Mouse (Mus musculus) embryonic facial prominence, embryonic 13.5 days (tissue): Measurements from ENCODE around the gene St6galnac1. TPM values are rescaled to one million over a fixed set of nuclear protein-coding genes. Genes with fewer than 3 reads are reported as not detected.
"Not testable (repeated sequence)": the region's sequence is repeated elsewhere in the genome, so short reads cannot be mapped to it uniquely, and the experiment has no call there.

Source experiments
- ATAC-seq: fragments of 200-750 bp; cut with Nextera tagmentation; 2 replicates; pipeline ENCODE4 v1.8.0; 2017; ENCODE audit warnings: low read depth; ENCODE audit not compliant: insufficient number of reproducible peaks, insufficient read depth, low FRiP score, low TSS enrichment
- H3K27ac ChIP-seq: fragments of 300-500 bp; sonication (generic); 2 replicates; pipeline ENCODE4 v1.5.1; 2015; ENCODE audit warnings: moderate library complexity, mild to moderate bottlenecking, inconsistent platforms
- H3K27me3 ChIP-seq: fragments of 300-500 bp; sonication (generic); 2 replicates; pipeline ENCODE4 v1.6.1; 2015; ENCODE audit warnings: mild to moderate bottlenecking, inconsistent platforms
- H3K36me3 ChIP-seq: fragments of 300-500 bp; sonication (generic); 2 replicates; pipeline ENCODE4 v1.6.1; 2015; ENCODE audit warnings: mild to moderate bottlenecking, inconsistent platforms
- H3K4me1 ChIP-seq: fragments of 300-500 bp; sonication (generic); 2 replicates; pipeline ENCODE4 v1.6.1; 2015; ENCODE audit warnings: inconsistent platforms
- H3K4me2 ChIP-seq: fragments of 300-500 bp; sonication (generic); 2 replicates; pipeline ENCODE4 v1.6.1; 2015; ENCODE audit warnings: moderate library complexity, mild to moderate bottlenecking, inconsistent platforms
- H3K4me3 ChIP-seq: fragments of 300-500 bp; sonication (generic); 2 replicates; pipeline ENCODE4 v1.5.1; 2015; ENCODE audit warnings: mild to moderate bottlenecking, inconsistent platforms
- H3K9ac ChIP-seq: fragments of 300-500 bp; sonication (generic); 2 replicates; pipeline ENCODE4 v1.6.1; 2015; ENCODE audit warnings: mild to moderate bottlenecking, inconsistent platforms
- H3K9me3 ChIP-seq: fragments of 300-500 bp; sonication (generic); 2 replicates; pipeline ENCODE4 v1.6.1; 2016; ENCODE audit warnings: inconsistent platforms
- WGBS: fragments of 180-500 bp; shearing (Covaris S2); methylation state at CpG from one replicate; pipeline ENCODE4 v1.1.7; 2015; ENCODE audit warnings: mixed read lengths; 5-methylcytosine and 5-hydroxymethylcytosine counted together
- polyA plus RNA-seq: library from polyadenylated mRNA; unstranded; fragments of >200 nt; fragmentation: Nextera tagmentation; extraction: Ambion mirVana; gene quantifications from 2 replicates; pipeline ENCODE4 v1.2.1, GENCODE M21; 2015

Gene St6galnac1
- polyA plus RNA-seq, 1 experiment from 2014 or later, result not detected

DNA sequence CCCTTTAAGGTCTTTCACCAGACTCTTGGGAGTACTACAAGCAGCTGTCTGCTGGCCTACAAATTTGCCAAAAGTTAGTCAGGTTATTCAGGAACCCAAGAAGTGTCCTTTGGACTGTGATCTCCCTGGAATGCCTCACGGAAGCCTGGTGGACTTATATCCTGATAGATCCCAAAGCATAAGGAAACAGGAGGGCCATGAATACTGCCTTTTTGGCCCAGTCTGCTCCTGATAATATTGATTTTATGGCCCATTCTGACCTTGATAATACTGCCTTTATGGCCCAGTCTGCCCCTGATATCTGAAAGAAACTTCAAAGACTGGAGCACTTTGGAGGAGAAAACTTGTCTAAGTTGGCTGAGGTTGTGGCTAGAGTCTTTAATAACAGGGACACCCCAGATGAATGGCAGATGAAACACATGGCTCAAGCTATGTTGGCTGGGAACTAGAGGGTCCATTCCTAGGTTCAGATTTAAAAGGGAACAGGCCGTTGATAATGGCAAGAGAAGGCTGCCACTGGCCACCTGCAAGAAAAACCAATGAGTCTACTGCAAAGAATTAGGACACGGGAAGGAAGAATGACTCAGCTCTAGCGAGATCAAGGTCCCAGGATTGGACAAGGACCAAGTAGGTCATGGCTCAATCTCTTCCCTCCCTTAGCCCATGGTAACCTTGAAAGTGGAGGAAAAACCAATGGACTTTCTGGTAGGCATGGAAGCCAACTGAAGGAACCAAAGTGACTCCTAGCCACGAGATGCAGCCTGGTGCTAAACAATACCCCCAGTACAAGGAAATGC is 21.4 kb downstream of the St6galnac1 start:
- Histone ChIP-seq H3K27me3 (no peaks in the 10 kb centered on the region), H3K4me2 (no peak overlapping the region), H3K4me3 (no peak overlapping the region), H3K27ac (no peak overlapping the region), H3K4me1 (no peaks in the 10 kb centered on the region), H3K9ac (no peak overlapping the region), H3K9me3 (no peaks in the 10 kb centered on the region), H3K36me3 (no peaks in the 10 kb centered on the region)
- 83% methylated on average over 5 of the region's 5 CpGs for WGBS
- ATAC-seq, result no peak

DNA sequence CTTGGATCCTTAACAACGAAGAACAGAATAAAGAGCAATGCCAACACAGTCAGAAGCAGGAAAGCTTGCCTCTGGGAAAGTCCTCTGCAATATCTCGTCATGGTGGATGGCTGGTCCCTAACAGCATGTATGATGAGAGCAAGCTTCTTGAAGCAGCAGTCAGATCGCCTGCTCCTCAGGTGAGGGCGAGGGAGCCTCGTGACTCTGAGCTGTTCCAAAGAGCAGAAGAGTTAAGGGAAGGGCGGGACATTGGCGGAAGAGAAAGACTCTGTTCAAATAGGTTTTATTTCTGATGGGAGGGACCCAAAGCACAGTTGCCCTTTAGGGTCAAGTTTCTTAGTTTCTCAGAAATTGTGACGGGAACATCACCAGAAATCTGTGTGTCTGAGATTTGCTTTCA is 25.6 kb downstream of the St6galnac1 start:
- no peak for ATAC-seq
- H3K9me3 ChIP-seq, result no peaks in the 10 kb centered on the region
- no peak overlapping the region for H3K4me3 ChIP-seq
- H3K27me3 ChIP-seq, result no peaks in the 10 kb centered on the region
- H3K36me3 ChIP-seq, result no peaks in the 10 kb centered on the region
- WGBS, result 75% methylated on average over 8 of the region's 8 CpGs
- H3K27ac ChIP-seq, result no peak overlapping the region
- no peak overlapping the region for H3K9ac ChIP-seq
- H3K4me1 ChIP-seq, result no peaks in the 10 kb centered on the region
- H3K4me2 ChIP-seq, result no peak overlapping the region

DNA sequence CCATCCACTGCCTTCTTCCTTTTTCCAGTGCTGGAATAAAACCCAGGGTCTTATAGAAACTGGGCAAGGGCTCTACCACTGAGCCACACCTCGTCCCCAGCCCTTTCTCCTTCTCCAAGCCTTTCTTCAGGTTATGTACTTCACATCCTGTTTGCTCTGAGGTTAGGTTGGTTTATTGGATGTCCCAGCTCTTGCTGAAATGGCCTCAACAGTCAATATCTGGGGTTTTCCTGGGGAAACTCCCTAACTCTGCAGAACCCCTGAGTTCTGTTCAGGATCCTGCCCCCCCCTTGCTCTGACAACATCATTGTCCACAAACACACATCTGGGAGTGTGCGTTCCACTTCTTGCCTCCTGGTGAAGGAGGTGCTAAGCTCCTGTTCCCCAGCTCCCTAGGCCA is 26.6 kb downstream of the St6galnac1 start:
- WGBS, result 72% methylated on average over 2 of the region's 2 CpGs
- not testable (repeated sequence) for H3K27ac ChIP-seq, H3K27me3 ChIP-seq, H3K4me3 ChIP-seq, H3K36me3 ChIP-seq, H3K9ac ChIP-seq, H3K4me2 ChIP-seq, H3K9me3 ChIP-seq, H3K4me1 ChIP-seq, ATAC-seq

DNA sequence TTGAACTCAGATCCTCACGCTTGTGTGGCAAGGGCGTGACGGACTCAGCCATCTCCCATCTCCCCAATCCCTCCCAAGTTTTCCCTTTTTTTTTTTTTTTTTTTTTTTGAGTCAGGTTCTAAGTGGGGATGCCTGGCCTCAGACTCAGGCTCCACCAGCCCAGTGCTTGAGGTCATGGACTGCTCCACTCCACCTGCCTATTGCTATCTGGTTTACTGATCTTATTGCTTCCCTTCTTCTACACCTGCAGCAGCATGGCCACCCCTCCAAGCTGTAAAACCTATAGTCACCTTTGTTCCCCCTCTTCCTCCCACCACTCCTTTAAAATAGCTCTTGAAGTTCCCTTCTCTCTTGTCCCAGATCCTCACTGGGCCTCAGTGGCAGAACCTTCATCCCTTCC is 28.5 kb downstream of the St6galnac1 start:
- H3K4me1 ChIP-seq, H3K4me3 ChIP-seq, ATAC-seq, H3K9ac ChIP-seq, H3K9me3 ChIP-seq, H3K36me3 ChIP-seq, H3K27me3 ChIP-seq, H3K27ac ChIP-seq, H3K4me2 ChIP-seq: not testable (repeated sequence)
- WGBS, result 92% methylated on average over 3 of the region's 3 CpGs

DNA sequence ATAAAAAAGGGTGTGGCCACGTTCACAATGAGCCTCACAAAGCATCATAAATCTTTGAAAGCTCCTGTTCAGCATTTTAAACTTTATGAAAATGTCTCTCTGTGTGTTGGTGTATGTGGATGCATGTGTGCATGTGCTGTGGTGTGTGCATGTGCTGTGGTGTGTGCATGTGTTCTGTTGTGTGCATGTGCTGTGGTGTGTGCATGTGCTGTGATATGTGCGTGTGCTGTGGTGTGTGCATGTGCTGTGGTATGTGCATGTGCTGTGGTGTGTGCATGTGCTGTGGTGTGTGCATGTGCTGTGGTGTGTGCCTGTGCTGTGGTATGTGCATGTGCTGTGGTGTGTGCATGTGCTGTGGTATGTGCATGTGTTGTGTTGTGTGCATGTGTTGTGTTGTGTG is 29.9 kb downstream of the St6galnac1 start:
- not testable (repeated sequence) for H3K27me3 ChIP-seq, H3K27ac ChIP-seq, H3K4me1 ChIP-seq, H3K4me3 ChIP-seq, H3K36me3 ChIP-seq, H3K4me2 ChIP-seq, ATAC-seq, H3K9me3 ChIP-seq, H3K9ac ChIP-seq
- 67% methylated on average over 2 of the region's 2 CpGs for WGBS

DNA sequence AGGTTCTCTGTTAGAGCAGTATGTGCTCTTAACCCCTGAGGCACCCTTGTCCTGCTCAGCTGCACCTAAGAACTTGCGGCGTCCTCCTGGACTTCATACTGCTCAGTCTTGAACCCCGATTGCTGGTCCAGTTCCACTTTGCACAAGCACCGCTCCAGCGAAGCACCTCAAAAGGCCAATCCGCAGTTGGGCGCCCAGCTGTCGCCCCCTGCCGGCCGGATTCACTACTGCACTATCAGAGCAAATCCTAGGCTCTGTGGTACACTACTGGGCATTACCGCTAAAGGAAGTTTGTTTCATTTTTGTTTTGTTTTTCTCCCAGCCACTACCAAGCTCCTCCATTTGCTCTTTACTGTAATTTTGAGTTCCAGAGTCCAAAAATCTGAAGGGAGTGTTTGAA is 36.9 kb downstream of the St6galnac1 start:
- Histone ChIP-seq H3K4me2 (no peak overlapping the region), H3K9ac (no peak overlapping the region), H3K4me3 (no peak overlapping the region), H3K9me3 (0 out of 2 replicates have a peak, but pooled peaks cover 7% of the 10 kb centered on the region), H3K27ac (no peak overlapping the region), H3K4me1 (no peaks in the 10 kb centered on the region), H3K36me3 (no peaks in the 10 kb centered on the region), H3K27me3 (no peaks in the 10 kb centered on the region)
- ATAC-seq, result no peak
- 46% methylated on average over 11 of the region's 11 CpGs for WGBS

DNA sequence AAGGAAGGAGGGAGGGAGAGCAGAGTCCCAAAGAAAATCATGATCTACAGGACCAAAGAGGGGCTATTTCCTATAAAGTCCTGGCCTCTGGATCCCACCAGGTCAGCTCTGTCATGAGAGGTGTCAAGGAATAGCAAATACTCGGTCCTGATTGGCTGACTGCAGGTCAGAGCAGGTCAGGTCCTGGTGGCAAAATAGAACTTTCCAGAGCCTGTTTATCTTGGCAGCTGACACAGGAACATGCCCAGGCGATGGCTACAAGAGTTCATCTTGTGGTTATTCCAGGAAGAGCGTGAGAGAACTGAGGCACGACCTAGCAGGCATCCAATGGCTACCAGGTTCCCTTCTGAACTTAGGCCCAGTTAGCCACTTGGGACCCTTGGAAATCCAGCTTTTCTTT is 42.8 kb downstream of the St6galnac1 start:
- H3K4me2 ChIP-seq, result no peak overlapping the region
- no peak overlapping the region for H3K27ac ChIP-seq
- no peaks in the 10 kb centered on the region for H3K36me3 ChIP-seq
- H3K9ac ChIP-seq, result no peak overlapping the region
- WGBS, result 82% methylated on average over 4 of the region's 4 CpGs
- H3K4me3 ChIP-seq, result no peak overlapping the region
- H3K9me3 ChIP-seq, result 0 out of 2 replicates have a peak, but pooled peaks cover 7% of the 10 kb centered on the region
- H3K4me1 ChIP-seq, result no peaks in the 10 kb centered on the region
- no peak for ATAC-seq
- H3K27me3 ChIP-seq, result no peaks in the 10 kb centered on the region

DNA sequence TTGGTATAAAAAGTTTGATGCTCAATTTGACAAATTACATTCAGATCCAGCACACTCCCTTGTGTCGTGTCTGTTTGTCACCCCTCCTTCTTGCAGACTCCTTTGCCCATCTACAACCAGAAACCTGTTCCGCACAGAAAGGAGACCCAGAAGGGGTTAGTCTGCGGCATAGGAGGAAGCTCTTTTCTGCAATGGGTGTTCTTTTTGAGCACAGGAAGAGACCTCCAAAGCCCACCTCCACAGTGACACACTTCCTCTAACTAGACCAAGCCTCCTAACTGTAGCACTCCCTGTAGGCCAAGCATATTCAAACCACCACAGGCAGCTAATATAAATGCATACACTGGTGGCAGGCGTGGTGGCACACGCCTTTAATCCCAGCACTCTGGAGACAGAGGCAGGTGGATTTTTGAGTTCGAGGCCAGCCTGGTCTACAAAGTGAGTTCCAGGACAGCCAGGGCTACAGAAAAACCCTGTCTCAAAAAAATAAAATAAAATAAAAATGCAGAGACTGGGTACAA is 44.2 kb downstream of the St6galnac1 start:
- not testable (repeated sequence) for H3K4me3 ChIP-seq, H3K36me3 ChIP-seq, H3K27me3 ChIP-seq, ATAC-seq, H3K9me3 ChIP-seq, H3K27ac ChIP-seq, H3K4me2 ChIP-seq, H3K4me1 ChIP-seq, H3K9ac ChIP-seq
- WGBS, result 91% methylated on average over 6 of the region's 6 CpGs

DNA sequence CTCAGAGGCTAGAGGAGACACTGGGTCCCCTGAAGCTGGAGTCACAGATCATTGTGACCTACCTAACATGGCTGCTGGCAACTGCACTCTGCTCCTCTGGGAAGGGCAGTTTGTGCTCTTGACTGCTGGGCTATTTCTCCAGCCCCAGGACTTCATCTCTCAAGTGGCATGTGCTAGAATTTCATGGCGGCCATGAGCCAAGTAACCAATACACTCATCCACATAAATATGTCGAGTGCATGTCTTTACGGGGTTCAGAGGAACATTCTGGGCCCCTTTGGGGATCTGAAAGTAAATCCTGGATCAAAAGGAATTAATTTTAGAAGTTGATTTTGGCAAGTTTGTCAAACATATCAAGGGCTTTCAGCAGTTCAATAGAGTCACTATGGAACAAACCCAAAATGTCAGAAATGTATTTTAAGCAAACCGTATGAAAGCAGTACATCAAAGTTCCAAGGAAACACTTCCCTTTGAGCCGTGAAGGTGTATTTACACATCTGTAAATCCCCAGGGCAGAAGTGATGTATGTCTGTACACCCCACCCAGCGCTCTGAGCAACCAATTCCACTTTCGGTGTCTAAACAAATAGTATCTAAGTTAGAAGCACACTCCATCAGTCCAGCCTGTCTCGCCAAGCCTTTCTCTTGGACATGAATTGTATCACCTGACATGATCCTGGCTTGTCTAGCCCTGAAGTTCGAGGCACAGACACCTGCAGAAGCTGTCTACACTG is 45.9 kb downstream of the St6galnac1 start:
- 76% methylated on average over 9 of the region's 9 CpGs for WGBS
- Histone ChIP-seq H3K4me3 (no peak overlapping the region), H3K27ac (no peak overlapping the region), H3K36me3 (no peaks in the 10 kb centered on the region), H3K27me3 (no peaks in the 10 kb centered on the region), H3K4me2 (no peak overlapping the region), H3K9me3 (no peaks in the 10 kb centered on the region), H3K4me1 (peaks cover 7% of the 10 kb centered on the region; the same call in 1 of the 2 replicates), H3K9ac (no peak overlapping the region)
- ATAC-seq, result no peak

DNA sequence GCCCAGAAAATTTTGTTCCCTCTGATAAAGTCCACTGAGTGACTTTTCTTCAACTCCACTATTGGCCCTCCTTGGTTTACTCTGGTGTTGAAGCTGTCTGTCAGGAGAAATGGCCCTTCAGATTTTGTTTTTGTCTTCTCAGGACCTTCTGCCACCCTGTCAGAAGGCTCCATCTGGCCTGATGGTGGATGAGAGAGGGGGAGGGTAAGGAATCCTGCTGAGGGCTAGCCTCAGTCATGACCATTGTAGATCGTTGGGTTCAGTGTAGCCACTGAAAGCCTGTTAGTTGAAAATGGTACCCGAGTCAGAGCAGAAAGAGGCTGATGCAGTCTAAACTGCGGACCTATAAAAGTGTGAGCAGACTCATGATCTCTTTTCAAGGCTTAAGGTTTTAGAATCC is 49.2 kb downstream of the St6galnac1 start:
- Histone ChIP-seq H3K9ac (no peak overlapping the region), H3K36me3 (no peaks in the 10 kb centered on the region), H3K27ac (no peak overlapping the region), H3K9me3 (no peaks in the 10 kb centered on the region), H3K4me3 (no peak overlapping the region), H3K4me2 (no peak overlapping the region), H3K27me3 (no peaks in the 10 kb centered on the region), H3K4me1 (peaks cover 14% of the 10 kb centered on the region; the same call in 1 of the 2 replicates)
- 85% methylated on average over 3 of the region's 3 CpGs for WGBS
- no peak for ATAC-seq

DNA sequence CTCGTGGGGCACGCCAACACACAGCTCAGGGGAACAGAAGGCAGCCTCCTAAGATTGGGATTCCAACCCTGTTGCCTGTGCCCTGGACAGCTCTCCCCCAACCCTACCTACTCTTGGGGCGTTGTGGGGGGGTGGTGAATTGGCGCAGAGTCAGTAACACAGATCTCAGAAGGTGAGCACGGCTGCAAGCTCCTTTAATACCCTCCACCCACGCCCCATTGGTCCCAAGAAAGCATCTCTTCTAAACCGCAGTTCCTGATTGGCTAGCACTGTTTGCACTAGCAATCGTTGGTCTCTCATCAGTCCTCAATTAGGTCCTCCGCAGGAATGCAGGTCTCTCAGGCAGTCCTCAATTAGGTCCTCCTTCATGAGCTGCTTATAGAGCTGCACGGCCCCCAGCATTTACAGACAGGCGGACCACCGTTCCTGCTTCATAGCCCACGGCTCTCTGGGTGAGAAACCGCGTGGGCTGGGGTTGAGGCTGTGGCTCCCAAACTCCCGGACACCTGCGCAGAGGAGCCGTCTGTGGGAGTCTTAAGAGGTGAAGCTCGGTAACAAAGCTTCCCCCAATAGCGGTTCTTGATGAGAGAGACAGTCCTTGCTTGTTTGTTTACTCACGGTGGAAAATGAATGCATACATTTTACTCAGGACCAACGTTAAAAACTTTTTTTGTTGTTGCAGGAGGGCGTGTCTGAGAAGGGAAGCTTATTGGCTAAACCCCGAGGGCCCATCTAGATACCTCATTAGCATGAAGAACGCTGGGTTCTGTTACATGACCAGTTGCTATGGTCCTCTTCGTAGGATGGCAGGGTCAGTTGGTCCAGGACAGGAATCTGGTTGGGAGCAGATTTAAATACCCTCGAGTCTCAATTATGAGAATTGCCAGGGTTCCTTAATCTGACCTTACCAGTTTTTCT is 50.0 kb downstream of the St6galnac1 start:
- no peaks in the 10 kb centered on the region for H3K27me3 ChIP-seq
- ATAC-seq, result no peak
- H3K4me3 ChIP-seq, result peak overlapping the region; percentile 13; the same call in 1 of the 2 replicates
- H3K4me1 ChIP-seq, result peaks cover 14% of the 10 kb centered on the region; the same call in 1 of the 2 replicates
- 38% methylated on average over 27 of the region's 27 CpGs for WGBS
- H3K9me3 ChIP-seq, result 0 out of 2 replicates have a peak, but pooled peaks cover 3% of the 10 kb centered on the region
- H3K9ac ChIP-seq, result no peak overlapping the region
- no peaks in the 10 kb centered on the region for H3K36me3 ChIP-seq
- H3K4me2 ChIP-seq, result peak overlapping the region; percentile 28
- H3K27ac ChIP-seq, result no peak overlapping the region
